Mouse (Mus musculus): ENCODE data around the gene 2010300C02Rik. TPM values are rescaled to one million over a fixed set of nuclear protein-coding genes. Genes with fewer than 3 reads are reported as not detected.

Gene 2010300C02Rik
- polyA plus RNA-seq, 1 experiment from 2014 or later: 7.2 TPM

DNA sequence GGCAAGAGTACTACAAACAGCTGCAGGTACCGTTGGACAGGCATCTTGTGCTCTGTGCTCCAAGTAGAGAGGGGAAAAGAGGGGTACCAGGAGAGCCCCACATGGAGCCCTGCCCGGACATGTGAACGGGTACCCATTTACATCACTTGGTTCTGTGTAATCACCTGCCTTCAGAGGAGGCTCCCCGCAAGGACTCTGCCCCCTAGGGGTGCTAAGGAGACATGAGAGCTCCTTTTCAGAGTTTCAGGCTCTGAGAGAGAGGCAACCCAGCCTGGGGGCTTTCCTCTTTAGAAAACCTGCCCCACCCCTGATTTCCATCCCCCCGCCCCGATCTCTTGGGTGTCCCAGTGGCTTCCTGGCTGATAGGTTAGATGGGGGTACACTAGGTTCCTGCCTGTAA, 44.4 kb downstream of the 2010300C02Rik start:
- ATAC-seq: no peak
- Histone ChIP-seq H3K9ac (ENCODE audit: low read depth, low read length) (no peak overlapping the region), H3K27me3 (replicated peaks; ENCODE audit: control insufficient read depth, insufficient read depth, low read length) (no peaks in the 10 kb centered on the region), H3K4me3 (ENCODE audit: low read depth, low read length) (no peak overlapping the region), H3K36me3 (ENCODE audit: control insufficient read depth, insufficient read depth) (no peaks in the 10 kb centered on the region), H3K4me1 (replicated peaks; ENCODE audit: control insufficient read depth, insufficient read depth, low read length) (0 out of 2 replicates have a peak, but pooled peaks cover 5% of the 10 kb centered on the region), H3K27ac (ENCODE audit: low read depth, low read length) (no peak overlapping the region), H3K9me3 (ENCODE audit: control insufficient read depth) (no peaks in the 10 kb centered on the region), H3K4me2 (replicated peaks; ENCODE audit: low read depth) (no peak overlapping the region)
- WGBS: 69% methylated on average over 6 of the region's 6 CpGs
- TF ChIP-seq CTCF (IDR thresholded peaks at IDR 0.05; ENCODE audit: low read depth): peak; percentile 49

DNA sequence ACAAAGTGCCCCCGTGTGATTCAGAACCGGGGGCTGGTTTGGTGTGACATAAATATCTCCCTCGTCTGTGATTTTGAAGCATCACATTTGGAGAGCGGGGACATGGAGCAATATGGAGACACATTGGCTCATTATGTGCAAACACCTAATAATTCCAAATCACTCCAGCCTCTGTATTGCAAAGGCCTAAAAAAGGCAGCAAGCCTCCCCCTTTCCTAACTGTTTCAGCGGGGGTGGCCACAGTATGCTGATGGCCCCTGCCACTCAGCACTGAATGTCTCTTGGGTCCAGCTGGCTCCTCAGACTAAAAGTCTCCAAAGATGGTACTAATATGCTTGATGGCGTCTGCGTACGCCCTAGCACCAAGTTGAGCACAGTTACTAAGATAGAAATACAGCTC, 45.6 kb downstream of the 2010300C02Rik start:
- Histone ChIP-seq H3K4me2 (replicated peaks; ENCODE audit: low read depth) (no peak overlapping the region), H3K27me3 (replicated peaks; ENCODE audit: control insufficient read depth, insufficient read depth, low read length) (no peaks in the 10 kb centered on the region), H3K4me1 (replicated peaks; ENCODE audit: control insufficient read depth, insufficient read depth, low read length) (0 out of 2 replicates have a peak, but pooled peaks cover 5% of the 10 kb centered on the region), H3K4me3 (ENCODE audit: low read depth, low read length) (no peak overlapping the region), H3K27ac (ENCODE audit: low read depth, low read length) (no peak overlapping the region), H3K9me3 (ENCODE audit: control insufficient read depth) (no peaks in the 10 kb centered on the region), H3K36me3 (ENCODE audit: control insufficient read depth, insufficient read depth) (no peaks in the 10 kb centered on the region), H3K9ac (ENCODE audit: low read depth, low read length) (no peak overlapping the region)
- ATAC-seq: no peak
- TF ChIP-seq CTCF (IDR thresholded peaks at IDR 0.05; ENCODE audit: low read depth): no peak
- WGBS: 90% methylated on average over 8 of the region's 8 CpGs

DNA sequence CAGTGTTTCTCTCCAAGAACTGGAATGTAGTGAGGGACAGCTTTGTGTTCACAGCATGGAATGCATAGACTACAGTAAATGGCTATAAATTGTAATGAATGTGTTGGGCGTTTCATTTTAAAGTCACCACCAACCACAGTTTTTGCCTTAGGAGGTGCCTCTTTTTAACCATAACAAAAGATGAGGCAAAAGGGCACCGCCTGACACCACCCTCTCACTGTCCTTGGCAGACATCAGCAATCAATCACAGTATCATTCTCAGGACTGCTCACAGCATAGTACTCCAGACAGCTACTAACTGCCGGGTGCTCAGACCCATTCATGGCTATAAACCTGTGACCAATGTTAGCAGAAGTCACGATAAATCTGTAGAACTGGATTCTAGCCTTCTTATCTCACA, 48.6 kb downstream of the 2010300C02Rik start:
- Histone ChIP-seq H3K4me3 (ENCODE audit: low read depth, low read length) (no peak overlapping the region), H3K9me3 (ENCODE audit: control insufficient read depth) (no peaks in the 10 kb centered on the region), H3K36me3 (ENCODE audit: control insufficient read depth, insufficient read depth) (no peaks in the 10 kb centered on the region), H3K4me2 (replicated peaks; ENCODE audit: low read depth) (no peak overlapping the region), H3K27ac (ENCODE audit: low read depth, low read length) (no peak overlapping the region), H3K27me3 (replicated peaks; ENCODE audit: control insufficient read depth, insufficient read depth, low read length) (no peaks in the 10 kb centered on the region), H3K4me1 (replicated peaks; ENCODE audit: control insufficient read depth, insufficient read depth, low read length) (no peaks in the 10 kb centered on the region), H3K9ac (ENCODE audit: low read depth, low read length) (no peak overlapping the region)
- 39% methylated on average over 4 of the region's 4 CpGs for WGBS
- ATAC-seq: peak; percentile 12; the same call in 1 of the 2 replicates
- TF ChIP-seq CTCF (IDR thresholded peaks at IDR 0.05; ENCODE audit: low read depth): no peak

- H3K36me3 ChIP-seq (ENCODE audit: control insufficient read depth, insufficient read depth): no peaks in the 10 kb centered on the region
- WGBS: 74% methylated on average over 6 of the region's 6 CpGs
- no peaks in the 10 kb centered on the region for H3K27me3 ChIP-seq (replicated peaks; ENCODE audit: control insufficient read depth, insufficient read depth, low read length)
- H3K9ac ChIP-seq (ENCODE audit: low read depth, low read length): no peak overlapping the region
- H3K9me3 ChIP-seq (ENCODE audit: control insufficient read depth): no peaks in the 10 kb centered on the region
- H3K4me1 ChIP-seq (replicated peaks; ENCODE audit: control insufficient read depth, insufficient read depth, low read length): no peaks in the 10 kb centered on the region
- H3K4me3 ChIP-seq (ENCODE audit: low read depth, low read length): no peak overlapping the region
- ATAC-seq: no peak
- TF ChIP-seq CTCF (IDR thresholded peaks at IDR 0.05; ENCODE audit: low read depth): no peak
- H3K27ac ChIP-seq (ENCODE audit: low read depth, low read length): no peak overlapping the region
- no peak overlapping the region for H3K4me2 ChIP-seq (replicated peaks; ENCODE audit: low read depth)
Measured at GRCm38 (mm10) chr1:37667386-37667785, 52.5 kb downstream of the 2010300C02Rik start.

DNA sequence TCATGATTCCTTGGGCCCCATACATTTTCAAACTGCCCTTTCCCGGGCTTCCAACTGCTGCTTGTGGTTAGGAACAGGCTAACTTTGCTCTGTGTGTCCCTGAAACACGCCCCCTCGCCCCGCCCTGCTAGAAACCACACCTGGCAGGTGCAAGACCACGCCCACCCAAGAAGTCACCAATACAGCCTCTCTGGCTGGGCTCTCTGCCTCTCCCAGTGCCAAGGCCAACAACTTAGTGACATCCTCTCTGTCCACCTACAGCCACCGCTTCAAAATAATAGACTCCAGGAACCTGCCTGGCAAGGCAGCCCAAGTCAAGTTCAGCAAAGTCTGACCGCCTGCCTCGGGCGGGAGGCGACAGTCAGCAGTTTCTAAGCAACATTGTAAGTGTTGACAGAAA, 53.3 kb downstream of the 2010300C02Rik start:
- Histone ChIP-seq H3K9ac (ENCODE audit: low read depth, low read length) (no peak overlapping the region), H3K9me3 (ENCODE audit: control insufficient read depth) (no peaks in the 10 kb centered on the region), H3K4me2 (replicated peaks; ENCODE audit: low read depth) (peak overlapping the region; percentile 73), H3K4me3 (ENCODE audit: low read depth, low read length) (0 out of 2 replicates have a peak overlapping the region, but pooled peaks have one; percentile 42), H3K27ac (ENCODE audit: low read depth, low read length) (peak overlapping the region; percentile 84), H3K4me1 (replicated peaks; ENCODE audit: control insufficient read depth, insufficient read depth, low read length) (no peaks in the 10 kb centered on the region), H3K36me3 (ENCODE audit: control insufficient read depth, insufficient read depth) (no peaks in the 10 kb centered on the region), H3K27me3 (replicated peaks; ENCODE audit: control insufficient read depth, insufficient read depth, low read length) (no peaks in the 10 kb centered on the region)
- TF ChIP-seq CTCF (IDR thresholded peaks at IDR 0.05; ENCODE audit: low read depth): no peak
- ATAC-seq: peak; percentile 80
- 25% methylated on average over 10 of the region's 10 CpGs for WGBS

GRCm38 (mm10) chr1:37665539-37666323, 54.2 kb downstream of the 2010300C02Rik start:
- Histone ChIP-seq H3K4me3 (ENCODE audit: low read depth, low read length) (peak overlapping the region; percentile 42), H3K36me3 (ENCODE audit: control insufficient read depth, insufficient read depth) (no peaks in the 10 kb centered on the region), H3K27me3 (replicated peaks; ENCODE audit: control insufficient read depth, insufficient read depth, low read length) (no peaks in the 10 kb centered on the region), H3K4me2 (replicated peaks; ENCODE audit: low read depth) (peak overlapping the region; percentile 73), H3K9ac (ENCODE audit: low read depth, low read length) (peak overlapping the region; percentile 52), H3K27ac (ENCODE audit: low read depth, low read length) (peak overlapping the region; percentile 84), H3K4me1 (replicated peaks; ENCODE audit: control insufficient read depth, insufficient read depth, low read length) (no peaks in the 10 kb centered on the region; the same call in 1 of the 2 replicates), H3K9me3 (ENCODE audit: control insufficient read depth) (no peaks in the 10 kb centered on the region)
- peak; percentile 20 for TF ChIP-seq CTCF (IDR thresholded peaks at IDR 0.05; ENCODE audit: low read depth)
- peak; percentile 86 for ATAC-seq
- WGBS: 26% methylated on average over 14 of the region's 14 CpGs

Data from intestine, postnatal 0 days (tissue).